Mouse (Mus musculus): ENCODE data around the gene Rangrf.
"Not testable (repeated sequence)": the region's sequence is repeated elsewhere in the genome, so short reads cannot be mapped to it uniquely, and the experiment has no call there.

Rangrf gene
- long read RNA-seq, experiment 1, transcript Rangrf-201 (5 exons, 820 nt): major isoform, 10 of 10 reads
- long read RNA-seq, experiment 1, partial matches to known transcripts: 0 of 10 reads
- long read RNA-seq, experiment 1, other reads (novel, unspliced or antisense): 0 of 10 reads
- long read RNA-seq, experiment 2, transcript Rangrf-201 (5 exons, 820 nt): major isoform, 6 of 8 reads
- long read RNA-seq, experiment 2, partial matches to known transcripts: 0 of 8 reads
- long read RNA-seq, experiment 2, other reads (novel, unspliced or antisense): 2 of 8 reads

GRCm38 (mm10) chr11:68975085-68975484 is at the start of gene Rangrf:
TSS of gene Rangrf (minus strand) at chr11:68975185.
- intact Hi-C loops (cut with DNase I): no loop called here

- intact Hi-C loops (cut with DNase I): no loop called here
Observed at GRCm38 (mm10) chr11:69020691-69021090, 45.7 kb upstream of the Rangrf start.

GRCm38 (mm10) chr11:69016755-69017154 is 41.8 kb upstream of the Rangrf start:
- intact Hi-C loops (cut with DNase I): no loop called here

GRCm38 (mm10) chr11:69015644-69016441 is 40.9 kb upstream of the Rangrf start, which contains the start of gene Ctc1:
TSS of gene Ctc1 (plus strand) at chr11:69015911.
- intact Hi-C loops (cut with DNase I): no loop called here

GRCm38 (mm10) chr11:69012071-69012601 is 37.2 kb upstream of the Rangrf start:
- intact Hi-C loops (cut with DNase I): no loop called here

GRCm38 (mm10) chr11:69011445-69011844 is 36.5 kb upstream of the Rangrf start:
- intact Hi-C loops (cut with DNase I): not testable (repeated sequence)

- intact Hi-C loops (cut with DNase I): no loop called here
Observed at GRCm38 (mm10) chr11:69010400-69011323, 35.7 kb upstream of the Rangrf start.

GRCm38 (mm10) chr11:69009508-69009907 is 34.5 kb upstream of the Rangrf start:
- intact Hi-C loops (cut with DNase I): no loop called here

GRCm38 (mm10) chr11:69008182-69009121 is 33.5 kb upstream of the Rangrf start, which contains the start of gene Pfas:
TSS of gene Pfas (minus strand) at chr11:69008460.
- intact Hi-C loops (cut with DNase I): no loop called here

GRCm38 (mm10) chr11:69006575-69006974 is 31.6 kb upstream of the Rangrf start:
- intact Hi-C loops (cut with DNase I): not testable (repeated sequence)

GRCm38 (mm10) chr11:69005193-69005592 is 30.2 kb upstream of the Rangrf start:
- intact Hi-C loops (cut with DNase I): no loop called here

- intact Hi-C loops (cut with DNase I): no loop called here
Observed at GRCm38 (mm10) chr11:69003592-69003991, 28.6 kb upstream of the Rangrf start.

GRCm38 (mm10) chr11:69002782-69003181 is 27.8 kb upstream of the Rangrf start:
- intact Hi-C loops (cut with DNase I): not testable (repeated sequence)

- intact Hi-C loops (cut with DNase I): no loop called here
Observed at GRCm38 (mm10) chr11:68997080-68997479, 22.1 kb upstream of the Rangrf start.

GRCm38 (mm10) chr11:68994377-68994776 is 19.4 kb upstream of the Rangrf start:
- intact Hi-C loops (cut with DNase I): no loop called here

- intact Hi-C loops (cut with DNase I): no loop called here
Observed at GRCm38 (mm10) chr11:68993122-68993521, 18.1 kb upstream of the Rangrf start.

- intact Hi-C loops (cut with DNase I): no loop called here
Observed at GRCm38 (mm10) chr11:68988341-68988740, 13.4 kb upstream of the Rangrf start.

GRCm38 (mm10) chr11:68987365-68987882 is 12.4 kb upstream of the Rangrf start:
- intact Hi-C loops (cut with DNase I): no loop called here

- intact Hi-C loops (cut with DNase I): loop anchor here (5.0 kb wide), 1 partner anchor 76 kb away; no protein-coding TSS in a partner anchor
Observed at GRCm38 (mm10) chr11:68982639-68983369, 7.8 kb upstream of the Rangrf start.
